Mouse (Mus musculus): ENCODE measurements around the gene Xrcc2.
"Not testable (repeated sequence)": the region's sequence is repeated elsewhere in the genome, so short reads cannot be mapped to it uniquely, and the experiment has no call there.

Xrcc2 gene

GRCm38 (mm10) chr5:25705567-25706349 lies at the start of gene Xrcc2:
Xrcc2 (minus strand) TSS chr5:25705825.
- DNase-seq = peak; percentile 96

- peak; percentile 17 for DNase-seq
Measured at GRCm38 (mm10) chr5:25754236-25754766, 48.7 kb upstream of the Xrcc2 start.

GRCm38 (mm10) chr5:25753556-25754235 lies 48.1 kb upstream of the Xrcc2 start:
- DNase-seq = peak; percentile 20

GRCm38 (mm10) chr5:25752862-25753261 lies 47.2 kb upstream of the Xrcc2 start:
- no peak for DNase-seq

- DNase-seq = no peak
Measured at GRCm38 (mm10) chr5:25751552-25751951, 45.9 kb upstream of the Xrcc2 start.

GRCm38 (mm10) chr5:25748613-25749012 lies 43.0 kb upstream of the Xrcc2 start:
- no peak for DNase-seq

GRCm38 (mm10) chr5:25747904-25748303 lies 42.3 kb upstream of the Xrcc2 start:
- no peak for DNase-seq

- DNase-seq = not testable (repeated sequence)
Measured at GRCm38 (mm10) chr5:25738902-25739301, 33.3 kb upstream of the Xrcc2 start.

- DNase-seq = peak; percentile 57
Measured at GRCm38 (mm10) chr5:25738448-25738847, 32.8 kb upstream of the Xrcc2 start.

- no peak for DNase-seq
Measured at GRCm38 (mm10) chr5:25735861-25736260, 30.2 kb upstream of the Xrcc2 start.

GRCm38 (mm10) chr5:25734318-25734717 lies 28.7 kb upstream of the Xrcc2 start:
- DNase-seq = peak; percentile 69

GRCm38 (mm10) chr5:25724134-25724675 lies 18.6 kb upstream of the Xrcc2 start:
- no peak for DNase-seq

- no peak for DNase-seq
Measured at GRCm38 (mm10) chr5:25723016-25723415, 17.4 kb upstream of the Xrcc2 start.

GRCm38 (mm10) chr5:25719390-25719789 lies 13.8 kb upstream of the Xrcc2 start:
- no peak for DNase-seq

GRCm38 (mm10) chr5:25713001-25713706 lies 7.5 kb upstream of the Xrcc2 start:
- DNase-seq = not testable (repeated sequence)

GRCm38 (mm10) chr5:25704702-25705566 lies 691 bp downstream of the Xrcc2 start:
- no peak for DNase-seq

GRCm38 (mm10) chr5:25697941-25698340 lies 7.7 kb downstream of the Xrcc2 start:
- no peak for DNase-seq

GRCm38 (mm10) chr5:25696256-25696655 lies 9.4 kb downstream of the Xrcc2 start:
- no peak for DNase-seq

GRCm38 (mm10) chr5:25695786-25696185 lies 9.8 kb downstream of the Xrcc2 start:
- peak; percentile 64 for DNase-seq

- no peak for DNase-seq
Measured at GRCm38 (mm10) chr5:25671696-25672520, 33.7 kb downstream of the Xrcc2 start.

GRCm38 (mm10) chr5:25671051-25671450 lies 34.6 kb downstream of the Xrcc2 start:
- no peak for DNase-seq

Measured in retina, postnatal 1 day (tissue).